In genomic region chr16:90385688-90386513, GRCm38 (mm10) we compare ENCODE assay signal across 8 mouse cellular contexts. TPM values are rescaled to one million over a fixed set of nuclear protein-coding genes. Genes with fewer than 3 reads are reported as not detected.
DNase-seq lines count a peak whose midpoint lies in the region; ATAC-seq and TF ChIP-seq lines count a peak whose summit lies in the region.

TSS of gene Hunk (plus strand) at chr16:90386013.

- H3K27me3 ChIP-seq in forebrain, embryonic 14.5 days (replicated peaks; ENCODE audit: control insufficient read depth, insufficient read depth, low read length), result no peaks in the 10 kb centered on the region
- H3K27me3 ChIP-seq in lung, embryonic 14.5 days (ENCODE audit: insufficient read depth, low read length), result no peaks in the 10 kb centered on the region

- H3K27ac ChIP-seq in forebrain, embryonic 14.5 days (ENCODE audit: low read depth, low read length), result peak within 1 kb of the TSS; percentile 98
- H3K27ac ChIP-seq in lung, embryonic 14.5 days (ENCODE audit: low read depth), result peak within 1 kb of the TSS; percentile 99

- no peak; the same call in 1 of the 2 replicates for TF ChIP-seq CTCF in lung, embryonic 14.5 days (IDR thresholded peaks at IDR 0.05; ENCODE audit: low read depth)

- H3K4me1 ChIP-seq in forebrain, embryonic 14.5 days (ENCODE audit: control insufficient read depth, insufficient read depth, low read length), result peaks cover 39% of the 10 kb centered on the region
- H3K4me1 ChIP-seq in lung, embryonic 14.5 days (ENCODE audit: insufficient read depth), result peaks cover 21% of the 10 kb centered on the region; the same call in 1 of the 2 replicates

- H3K36me3 ChIP-seq in forebrain, embryonic 14.5 days (ENCODE audit: control insufficient read depth, insufficient read depth, low read length), result peaks cover 7% of the 10 kb centered on the region
- peaks cover 7% of the 10 kb centered on the region for H3K36me3 ChIP-seq in lung, embryonic 14.5 days (ENCODE audit: insufficient read depth)

- DNase-seq in brain, embryonic 18.5 days (ENCODE audit: low read depth, low spot score), result peak; percentile 67
- DNase-seq in forebrain, embryonic 14.5 days (ENCODE audit: low spot score), result peak; percentile 91
- peak; percentile 31 for DNase-seq in heart, postnatal 25 days (ENCODE audit: low spot score)
- DNase-seq in layer of hippocampus, adult 18-20 months (ENCODE audit: low spot score in 2 of 2), result peak; percentile 55 to 70
- peak; percentile 87 for DNase-seq in lung, embryonic 14.5 days
- peak; percentile 92 for DNase-seq in retina, postnatal 1 day
- peak; percentile 70 to 71 for DNase-seq in urinary bladder, postnatal 4 days (ENCODE audit: low spot score in 2 of 2)

- intact Hi-C loops in heart, postnatal 25 days (cut with DNase I), result loop anchor here (5.0 kb wide), 1 partner anchor 71 kb away; no protein-coding TSS in a partner anchor

- peak within 1 kb of the TSS; percentile 91 for H3K9ac ChIP-seq in forebrain, embryonic 14.5 days (ENCODE audit: low read length)
- H3K9ac ChIP-seq in lung, embryonic 14.5 days, result peak within 1 kb of the TSS; percentile 91

- ATAC-seq in CD4-positive, CD25-positive, alpha-beta regulatory T cell, adult 4 months, result peak; percentile 20
- ATAC-seq in forebrain, embryonic 14.5 days, result peak; percentile 79
- ATAC-seq in lung, embryonic 14.5 days (ENCODE audit: insufficient read depth), result peak; percentile 83

- H3K4me2 ChIP-seq in forebrain, embryonic 14.5 days (ENCODE audit: low read length), result peak within 1 kb of the TSS; percentile 62
- H3K4me2 ChIP-seq in lung, embryonic 14.5 days, result peak within 1 kb of the TSS; percentile 91

- H3K9me3 ChIP-seq in forebrain, embryonic 14.5 days (replicated peaks; ENCODE audit: control insufficient read depth, low read length), result 0 out of 2 replicates have a peak, but pooled peaks cover 3% of the 10 kb centered on the region
- no peaks in the 10 kb centered on the region for H3K9me3 ChIP-seq in lung, embryonic 14.5 days (ENCODE audit: low read depth, low read length)

- under 1% methylated on average over 82 of the region's 101 CpGs for WGBS in forebrain, embryonic 14.5 days
- 0% methylated on average over 87 of the region's 101 CpGs for WGBS in lung, embryonic 14.5 days

- H3K4me3 ChIP-seq in forebrain, embryonic 14.5 days (ENCODE audit: low read depth, low read length), result peak within 1 kb of the TSS; percentile 83
- peak within 1 kb of the TSS; percentile 88 for H3K4me3 ChIP-seq in lung, embryonic 14.5 days (ENCODE audit: low read depth, low read length)

RNA-seq across cellular contexts. Expression of gene Hunk, which starts in this region (rescaled TPM):
- polyA plus RNA-seq in CD4-positive, CD25-positive, alpha-beta regulatory T cell, adult 4 months (2017; shearing (Covaris generic)), result not detected
- 10.6 and 10.7 TPM in 2 replicates for polyA plus RNA-seq in forebrain, embryonic 14.5 days (2014; fragmentation: Nextera tagmentation; extraction: Ambion mirVana)
- total RNA-seq in heart, postnatal 25 days (2021), result 1 to 10 TPM in 1 of 2 experiments, under 1 TPM in 1; 0.50 to 1.1 TPM
- 10 to 100 TPM; 24.3 to 28.9 TPM for total RNA-seq in layer of hippocampus, adult 18-20 months (2021)
- polyA plus RNA-seq in lung, embryonic 14.5 days (2014; fragmentation: Nextera tagmentation; extraction: Ambion mirVana), result 21.2 and 21.3 TPM in 2 replicates

Comparison
In these comparisons a context has a peak if more than half of its experiments do, and no peak if none do; other contexts are left out.
1. Peak in every context shown above with its lines: DNase-seq, ATAC-seq, H3K4me3 ChIP-seq and H3K27ac ChIP-seq.
2. RNA of gene Hunk (total RNA-seq): 24.3 to 28.9 TPM in layer of hippocampus, adult 18-20 months; 0.50 to 1.1 TPM in heart, postnatal 25 days; every median in the first group is over 10 times any median in the second.
3. RNA of gene Hunk (polyA plus RNA-seq): 21.2 to 21.3 TPM in lung, embryonic 14.5 days and 10.6 to 10.7 TPM in forebrain, embryonic 14.5 days; not detected in CD4-positive, CD25-positive, alpha-beta regulatory T cell, adult 4 months; every median in the first group is over 10 times any median in the second.
4. Peak in ATAC-seq in CD4-positive, CD25-positive, alpha-beta regulatory T cell, adult 4 months; RNA of the gene not detected or under 1 TPM.
5. ATAC-seq: peak in every context shown above with its lines; median percentile 83 in lung, embryonic 14.5 days; 79 in forebrain, embryonic 14.5 days; 20 in CD4-positive, CD25-positive, alpha-beta regulatory T cell, adult 4 months.
6. DNase-seq: peak in every context shown above with its lines; median percentile 92 in retina, postnatal 1 day; 91 in forebrain, embryonic 14.5 days; 87 in lung, embryonic 14.5 days; 70 in urinary bladder, postnatal 4 days; 67 in brain, embryonic 18.5 days; 62 in layer of hippocampus, adult 18-20 months; 31 in heart, postnatal 25 days.